Mouse (Mus musculus) T-helper 1 cell (primary cell): ENCODE measurements around the gene Atg9b.

ENCODE experiments used
- in situ Hi-C: fragments of 300-600 bp; cut with MboI, MseI; formaldehyde crosslinking; loops from one replicate; pipeline ENCODE4 v1.15.1; 2025; ENCODE audit warnings: high pct_unique_total_duplicates

The Atg9b gene

DNA sequence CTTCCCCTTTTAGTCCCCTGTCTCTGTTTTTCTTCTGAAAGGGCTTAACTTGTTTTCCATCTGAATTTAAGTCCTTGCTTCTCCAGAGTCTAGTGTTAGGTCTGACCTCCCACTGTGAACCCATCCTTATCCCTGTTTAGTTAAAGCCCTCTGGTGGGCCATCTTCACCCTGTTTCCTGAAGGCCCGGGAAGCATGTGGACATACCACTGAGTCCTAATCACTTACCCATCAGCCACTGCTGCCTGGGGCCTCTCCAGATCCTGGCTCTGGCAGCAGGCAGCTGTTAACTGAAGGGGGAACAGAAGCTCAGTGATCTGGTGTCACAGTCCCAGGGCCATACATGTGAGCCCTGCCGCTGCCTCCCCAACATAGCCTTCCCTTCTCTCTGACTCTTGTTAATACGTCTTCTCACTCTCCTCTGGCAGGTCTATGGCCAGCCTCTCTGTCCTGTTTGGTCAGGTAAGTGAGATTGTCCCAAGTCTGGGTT is 13.5 kb upstream of the Atg9b start:
- in situ Hi-C loops, result no loop called here

DNA sequence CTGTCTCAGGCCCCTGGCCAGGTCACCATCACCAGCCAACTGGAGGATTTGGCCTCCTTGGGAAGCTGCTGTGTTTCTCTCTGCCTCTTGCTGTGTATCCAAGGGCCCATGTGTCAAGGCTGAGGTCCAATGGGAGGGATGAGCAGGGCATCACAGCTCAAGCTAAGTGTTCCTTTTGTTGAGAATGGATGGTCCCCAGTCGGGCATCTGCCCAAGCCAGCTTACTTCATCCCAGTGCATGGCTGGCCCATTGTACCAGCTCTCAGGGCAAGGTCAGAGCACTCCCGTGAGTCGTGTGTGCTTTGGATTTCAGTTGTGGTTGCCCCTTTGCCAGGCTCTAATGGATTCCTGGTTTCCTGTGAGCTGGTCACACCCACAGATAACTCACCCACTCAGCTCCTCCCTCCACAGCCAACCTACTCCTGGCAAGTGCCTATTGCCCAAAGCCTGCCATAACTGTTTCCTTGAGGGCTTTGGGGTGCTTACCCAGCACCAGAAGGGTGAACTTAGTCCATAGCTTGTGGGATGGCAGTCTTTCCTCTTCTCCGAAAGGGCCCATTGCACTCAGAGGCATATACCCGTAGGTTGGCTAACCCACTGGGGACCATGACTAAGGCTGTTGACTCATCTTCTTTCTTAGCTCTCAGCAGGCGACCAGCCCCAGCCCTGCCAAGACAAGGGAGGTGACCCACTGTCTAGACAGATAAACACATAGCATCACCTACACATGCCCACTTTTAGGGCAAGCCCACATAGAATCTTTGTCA is 12.8 kb upstream of the Atg9b start:
- in situ Hi-C loops, result no loop called here

DNA sequence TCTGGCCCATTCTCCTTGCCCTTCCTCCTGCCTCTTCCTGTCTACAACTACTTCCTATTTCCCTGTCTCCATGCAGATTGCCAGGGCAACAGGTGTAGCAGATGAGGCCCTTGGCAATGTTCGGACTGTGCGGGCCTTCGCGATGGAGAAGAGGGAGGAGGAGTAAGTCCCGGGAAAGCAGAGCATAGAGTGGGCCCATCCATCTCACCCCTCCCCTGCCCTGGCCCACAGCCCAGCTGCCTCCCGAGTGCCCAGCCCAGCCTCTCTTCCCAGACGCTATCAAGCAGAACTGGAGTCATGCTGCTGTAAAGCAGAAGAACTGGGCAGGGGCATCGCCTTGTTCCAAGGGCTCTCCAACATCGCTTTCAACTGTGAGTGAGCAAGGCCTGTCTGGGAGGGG is 10.0 kb upstream of the Atg9b start:
- in situ Hi-C loops, result no loop called here

DNA sequence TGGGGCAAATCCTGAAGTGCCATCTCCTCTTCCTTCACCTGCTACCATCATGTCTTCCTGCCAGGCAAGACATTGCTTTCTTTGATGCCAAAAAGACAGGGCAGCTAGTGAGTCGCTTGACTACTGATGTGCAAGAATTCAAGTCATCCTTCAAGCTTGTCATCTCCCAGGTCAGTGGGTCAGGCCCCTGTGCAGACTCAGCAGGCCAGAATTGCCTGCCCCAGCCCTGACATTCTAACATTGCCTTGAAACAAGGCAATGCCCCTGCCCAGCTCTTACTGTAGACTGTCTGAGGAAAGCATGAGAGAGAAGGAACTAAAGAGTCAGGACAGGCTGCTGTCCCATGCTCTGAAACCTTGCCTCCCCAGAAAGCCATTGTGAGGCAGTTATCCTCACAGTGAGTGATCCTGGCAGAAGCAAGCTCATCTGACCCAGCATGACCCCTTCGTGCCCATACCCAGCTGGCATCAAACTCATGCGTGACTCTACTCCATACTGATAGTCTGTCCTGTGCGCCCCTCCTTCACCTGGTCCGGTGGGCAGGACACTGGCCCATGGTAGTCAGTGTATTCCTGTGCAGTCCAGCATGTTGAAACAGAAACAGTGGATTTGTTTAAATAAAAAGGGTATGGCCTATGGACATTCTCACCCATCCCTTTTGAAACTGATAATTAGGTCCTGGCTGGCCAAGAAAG is 9.1 kb upstream of the Atg9b start:
- in situ Hi-C loops, result no loop called here

DNA sequence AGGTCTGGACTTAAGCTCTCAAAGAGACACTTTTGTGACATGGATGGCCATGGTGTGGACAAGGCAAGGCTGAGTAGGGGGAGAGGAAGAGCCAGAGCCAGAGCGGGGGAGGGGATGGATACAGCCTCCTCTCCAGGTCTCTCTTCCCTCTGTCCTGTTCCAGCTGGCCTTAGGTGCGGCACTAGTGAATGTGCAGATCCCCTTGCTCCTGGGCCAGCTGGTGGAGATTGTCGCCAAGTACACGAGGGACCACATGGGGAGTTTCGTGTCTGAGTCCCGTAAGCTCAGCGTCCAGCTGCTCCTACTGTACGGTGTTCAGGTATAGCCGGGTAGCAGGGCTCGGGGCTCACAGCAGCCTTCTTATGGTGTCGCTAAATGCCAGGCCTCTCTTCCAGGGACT is 8.4 kb upstream of the Atg9b start:
- in situ Hi-C loops, result no loop called here

DNA sequence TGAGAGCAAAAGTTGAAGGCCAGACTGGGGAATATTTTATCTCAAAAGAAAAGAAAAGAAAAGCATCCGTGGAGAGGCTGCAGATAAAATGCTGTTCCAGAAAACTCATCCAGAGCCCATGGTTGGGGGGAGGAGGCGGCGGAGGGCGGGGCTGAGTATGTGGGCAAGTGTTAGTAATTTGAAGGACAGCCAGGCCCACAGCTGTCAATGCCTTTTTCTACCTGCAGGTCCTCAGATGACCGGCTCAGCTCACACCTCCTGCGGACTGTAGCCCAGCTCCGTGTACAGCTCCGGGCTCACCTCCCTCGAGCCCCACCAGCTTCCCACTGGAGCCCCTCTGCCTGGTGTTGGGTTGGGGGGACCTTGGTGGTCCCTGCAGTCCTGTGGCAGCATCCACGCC is 7.7 kb upstream of the Atg9b start:
- in situ Hi-C loops, result loop anchor here (5.0 to 25.0 kb wide), 2 partner anchors 967 to 1012 kb away; partner anchors contain the start of gene Kmt2e

DNA sequence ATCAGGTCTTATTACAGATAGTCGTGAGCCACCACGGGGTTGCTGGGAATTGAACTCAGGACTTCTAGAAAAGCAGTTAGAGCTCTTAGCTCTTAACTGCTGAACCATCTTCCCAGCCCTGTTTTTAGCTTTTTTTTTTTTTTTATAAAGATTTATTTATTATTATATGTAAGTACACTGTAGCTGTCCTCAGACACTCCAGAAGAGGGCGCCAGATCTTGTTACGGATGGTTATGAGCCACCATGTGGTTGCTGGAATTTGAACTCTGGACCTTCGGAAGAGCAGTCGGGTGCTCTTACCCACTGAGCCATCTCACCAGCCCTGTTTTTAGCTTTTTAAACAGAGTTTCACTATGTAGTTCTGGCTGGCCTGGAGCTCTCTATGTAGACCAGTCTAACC is 4.3 kb upstream of the Atg9b start:
- in situ Hi-C loops, result loop anchor here (5.0 to 25.0 kb wide), 2 partner anchors 964 to 1009 kb away; partner anchors contain the start of gene Kmt2e

DNA sequence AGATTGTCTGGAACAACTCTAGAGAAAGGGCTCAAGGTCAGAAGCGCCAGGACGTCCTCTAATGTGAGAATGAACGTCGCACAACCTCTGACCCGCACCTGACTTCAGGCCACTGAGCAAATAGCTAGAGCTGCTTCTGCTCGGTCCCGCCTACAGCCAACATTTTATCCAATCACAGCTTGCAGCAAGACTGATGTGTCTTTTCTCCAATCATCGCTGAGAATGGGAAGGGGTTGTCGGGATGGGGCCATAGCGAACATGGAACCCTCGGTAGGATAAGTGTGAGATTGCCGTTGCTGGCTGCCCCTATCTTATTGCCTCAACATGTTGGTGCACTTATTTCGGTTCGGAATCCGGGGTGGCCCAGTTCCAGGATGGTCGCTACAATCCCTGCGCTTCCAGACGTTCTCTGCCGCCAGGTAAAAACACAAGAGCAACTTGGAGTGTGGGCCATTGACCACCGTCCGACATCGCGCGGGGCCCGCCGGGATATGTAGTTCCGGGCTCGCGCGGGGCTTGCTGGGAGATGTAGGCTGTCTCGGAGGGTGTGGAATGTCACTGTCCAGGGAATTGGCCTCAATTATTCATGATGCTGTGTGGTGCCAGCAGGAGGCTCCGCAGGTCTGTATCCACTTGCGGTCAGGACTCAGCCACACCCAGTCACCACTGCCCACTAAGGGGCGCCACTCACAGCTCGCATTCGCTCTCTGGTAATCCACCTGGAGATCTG is 2.4 kb upstream of the Atg9b start:
- in situ Hi-C loops, result loop anchor here (25.0 kb wide), 1 partner anchor 1007 kb away; no protein-coding TSS in a partner anchor

DNA sequence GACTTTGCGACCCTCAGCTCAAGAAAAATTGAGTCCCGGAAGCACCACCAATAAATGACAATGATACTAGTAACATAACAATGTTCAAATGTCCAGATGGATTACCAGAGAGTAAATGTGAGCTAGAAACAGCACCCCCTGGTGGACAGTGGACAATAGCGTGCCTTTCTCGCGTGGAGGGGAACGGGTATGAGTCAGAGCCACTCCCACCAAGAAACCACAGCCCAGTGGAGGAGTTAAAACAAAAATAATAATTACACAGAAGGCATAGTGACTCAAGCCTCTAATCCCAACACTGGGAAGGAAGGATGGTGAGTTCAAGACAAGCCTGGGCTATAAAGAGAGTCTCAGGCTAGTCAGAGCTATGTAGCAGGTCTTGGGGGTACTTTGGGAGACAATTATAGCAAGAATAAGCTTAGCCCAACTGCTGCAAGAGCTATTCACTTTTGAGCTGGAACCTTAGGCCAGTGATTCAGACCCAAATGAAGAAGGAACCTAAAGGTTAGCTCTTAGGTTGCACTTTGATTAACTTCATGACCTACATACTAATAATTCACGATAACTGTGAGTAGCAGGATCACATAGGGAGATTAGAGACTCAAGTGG is 1.6 kb upstream of the Atg9b start, which contains the start of gene Abcb8:
Gene Abcb8, plus strand, starts transcription at position 272 of the 606 bp plus-strand sequence.
- in situ Hi-C loops, result loop anchor here (25.0 kb wide), 1 partner anchor 1006 kb away; no protein-coding TSS in a partner anchor

DNA sequence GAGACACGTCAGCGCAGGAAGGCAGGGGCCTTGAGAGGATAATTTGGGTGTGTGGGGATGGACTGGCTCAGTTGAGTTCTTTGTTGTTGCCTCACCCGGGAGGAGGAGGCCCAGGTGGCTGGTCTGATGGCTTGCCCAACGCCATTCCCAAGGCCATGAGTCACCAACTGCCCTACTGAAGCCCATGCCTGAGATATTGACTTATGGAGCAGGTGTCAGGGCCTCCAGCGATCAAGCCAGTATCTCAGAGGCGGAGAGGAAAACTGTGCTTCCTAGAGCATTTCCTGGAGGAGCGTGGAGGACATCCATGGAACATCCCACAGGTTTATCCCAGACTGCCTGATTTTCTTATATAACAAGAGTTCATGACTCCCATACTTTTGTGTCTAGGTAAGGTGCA is 781 bp upstream of the Atg9b start:
- in situ Hi-C loops, result loop anchor here (25.0 kb wide), 1 partner anchor 1005 kb away; no protein-coding TSS in a partner anchor

DNA sequence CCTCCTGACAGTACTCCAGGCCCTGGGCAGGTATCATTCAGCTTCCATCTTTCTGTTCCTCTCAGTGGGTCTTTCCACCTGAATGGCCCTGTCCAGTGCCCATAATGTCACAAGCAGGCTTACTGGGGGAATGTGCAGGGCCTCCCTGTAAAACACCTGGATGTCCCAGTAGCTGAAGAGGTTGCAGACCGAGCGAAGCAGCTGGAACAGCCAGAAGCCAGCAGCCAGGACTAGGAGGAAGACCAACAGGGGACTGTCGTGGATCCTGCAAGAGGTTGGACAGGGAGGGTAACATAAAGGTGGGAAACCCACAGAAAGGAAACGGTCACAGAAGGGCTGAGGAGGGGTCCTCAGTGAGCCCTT is 2.3 kb downstream of the Atg9b start:
- in situ Hi-C loops, result loop anchor here (25.0 kb wide), 1 partner anchor 1002 kb away; no protein-coding TSS in a partner anchor

DNA sequence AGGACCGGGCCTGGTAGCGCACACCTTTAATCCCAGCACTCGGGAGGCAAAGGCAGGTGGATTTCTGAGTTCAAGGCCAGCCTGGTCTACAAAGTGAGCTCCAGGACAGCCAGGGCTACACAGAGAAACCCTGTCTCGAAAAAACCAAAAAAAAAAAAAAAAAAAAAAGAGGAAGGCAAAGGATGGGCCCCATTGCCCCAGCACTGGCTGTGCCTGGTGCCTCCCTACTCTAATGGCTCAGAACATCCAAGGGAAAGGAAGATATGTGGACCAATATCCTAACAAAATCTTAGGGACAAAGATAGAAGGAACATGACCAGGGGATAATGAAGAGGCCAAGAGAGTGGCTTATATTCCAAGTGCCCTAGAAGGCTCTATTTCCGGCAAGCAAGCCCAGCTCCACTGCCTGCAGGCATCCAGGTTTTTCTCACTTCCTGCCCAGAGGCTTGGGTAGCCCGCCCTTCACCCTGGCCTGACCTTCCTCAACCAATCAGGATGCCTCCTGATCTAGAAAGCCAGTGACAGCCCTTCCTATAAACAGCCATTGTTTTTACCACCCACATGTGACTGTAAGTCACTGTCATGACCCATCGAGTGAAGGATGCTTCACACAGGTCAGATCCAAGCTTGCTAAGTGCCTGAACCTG is 2.8 kb downstream of the Atg9b start:
- in situ Hi-C loops, result loop anchor here (25.0 kb wide), 1 partner anchor 1002 kb away; no protein-coding TSS in a partner anchor

DNA sequence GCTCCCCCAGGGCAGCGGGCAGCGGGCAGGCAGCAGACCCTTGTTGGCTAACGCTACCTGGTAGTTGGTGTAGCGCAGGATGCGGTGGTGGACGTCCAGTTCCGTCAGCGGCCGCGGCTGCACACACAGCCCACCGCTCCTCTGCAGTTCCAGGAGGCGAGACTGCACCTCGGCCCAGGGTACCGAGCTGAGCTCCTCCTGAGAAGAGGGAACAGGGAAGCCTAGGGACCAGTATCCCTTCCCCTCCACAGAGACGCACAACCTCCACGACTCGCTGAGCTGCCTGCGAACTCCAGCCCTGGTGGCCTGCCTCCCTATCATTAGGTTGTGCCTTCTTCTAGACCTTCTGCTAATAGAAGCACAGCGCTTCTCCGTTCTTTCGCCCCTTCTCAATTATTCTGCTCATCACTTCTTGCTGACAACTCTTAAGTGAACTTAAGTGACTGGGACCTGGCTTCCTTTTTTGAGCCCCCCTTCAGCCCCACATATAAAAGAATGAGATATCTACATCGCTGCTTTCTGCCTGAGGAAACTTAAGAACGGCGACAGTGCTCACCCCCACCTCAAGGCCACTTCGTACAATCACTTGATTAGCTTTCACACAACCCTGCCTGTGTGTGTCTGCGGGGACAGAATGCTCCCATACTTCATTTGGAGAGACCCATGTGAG is 3.6 kb downstream of the Atg9b start:
- in situ Hi-C loops, result loop anchor here (25.0 kb wide), 1 partner anchor 1001 kb away; no protein-coding TSS in a partner anchor

DNA sequence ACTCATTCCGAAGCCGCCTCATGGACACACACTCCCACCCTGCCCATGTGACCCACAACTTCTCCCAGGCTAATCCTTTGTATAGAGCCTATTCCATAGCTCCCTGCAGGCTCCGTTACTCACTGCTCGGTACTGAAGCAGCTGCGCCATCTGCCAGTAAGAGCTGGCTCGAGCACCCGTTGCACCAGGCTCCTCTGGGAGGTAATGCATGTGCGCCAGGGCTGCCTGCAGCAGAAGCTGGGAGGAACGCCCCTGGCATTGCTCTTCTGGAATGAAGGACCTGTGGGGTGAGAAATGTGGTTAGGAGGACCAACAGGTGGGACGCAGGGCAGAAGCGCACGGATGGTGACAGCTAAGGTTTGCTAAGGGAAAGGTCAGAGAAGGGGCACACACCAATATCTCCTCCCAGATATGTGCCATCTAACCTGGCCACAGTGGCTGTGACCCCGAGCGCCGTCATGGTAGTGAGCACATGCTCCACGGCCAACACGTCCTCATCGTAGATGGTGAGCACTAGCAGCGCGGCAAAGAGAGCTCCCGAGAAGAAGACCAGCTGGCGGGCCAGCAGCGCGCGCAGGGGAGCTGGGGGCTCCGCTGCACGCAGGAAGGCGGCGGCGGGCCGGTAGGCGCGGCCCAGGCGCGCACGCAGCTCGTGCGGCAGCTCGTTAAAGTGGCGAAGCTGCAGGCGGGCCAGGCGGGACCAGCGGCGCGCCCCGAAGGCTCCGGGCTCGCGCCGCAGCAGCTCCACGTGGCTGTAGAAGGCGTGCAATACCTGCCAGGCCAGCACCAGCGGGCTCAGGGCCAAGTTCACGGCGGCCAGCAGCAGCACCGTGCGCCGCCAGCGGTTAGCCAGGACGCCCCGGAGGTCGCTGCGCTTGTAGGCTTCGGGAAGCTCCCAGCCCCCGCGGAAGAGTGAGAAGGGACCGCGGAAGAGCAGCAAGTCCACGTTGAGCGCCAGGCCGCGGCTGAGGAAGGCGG is 4.4 kb downstream of the Atg9b start:
- in situ Hi-C loops, result loop anchor here (25.0 kb wide), 1 partner anchor 1000 kb away; no protein-coding TSS in a partner anchor

DNA sequence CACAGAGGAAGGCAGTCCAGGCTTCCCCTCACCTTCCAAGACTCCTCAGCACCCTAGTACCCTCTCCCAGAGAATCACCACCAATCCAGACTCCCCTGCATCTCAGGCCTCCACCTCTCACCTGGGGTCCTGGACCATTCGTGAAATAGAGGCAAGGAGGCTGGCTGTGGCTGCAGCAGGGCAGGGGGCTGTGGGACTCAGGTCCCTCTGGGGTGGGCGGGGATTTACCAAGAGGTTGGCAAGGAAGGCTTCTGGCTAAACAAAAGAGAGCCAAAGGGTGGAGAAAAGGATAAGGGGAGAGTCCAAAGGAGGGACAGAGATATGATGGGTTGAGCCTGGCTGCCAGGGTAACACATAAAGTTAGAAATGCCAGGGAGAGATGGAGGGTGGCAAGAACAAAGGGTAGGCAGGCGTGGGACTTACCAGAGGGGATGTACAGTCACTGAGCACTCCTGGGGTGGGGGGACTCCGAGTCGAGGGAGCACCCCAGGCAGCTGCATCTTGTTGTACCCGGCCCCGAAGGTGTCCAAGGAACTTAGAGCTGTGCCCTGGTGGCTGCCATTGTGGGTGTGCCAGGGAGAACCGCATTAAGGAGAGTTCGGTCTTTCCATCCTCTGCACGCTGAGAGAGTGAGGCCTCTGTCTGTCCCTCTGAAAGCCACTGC is 5.9 kb downstream of the Atg9b start:
- in situ Hi-C loops, result loop anchor here (25.0 kb wide), 1 partner anchor 999 kb away; no protein-coding TSS in a partner anchor

DNA sequence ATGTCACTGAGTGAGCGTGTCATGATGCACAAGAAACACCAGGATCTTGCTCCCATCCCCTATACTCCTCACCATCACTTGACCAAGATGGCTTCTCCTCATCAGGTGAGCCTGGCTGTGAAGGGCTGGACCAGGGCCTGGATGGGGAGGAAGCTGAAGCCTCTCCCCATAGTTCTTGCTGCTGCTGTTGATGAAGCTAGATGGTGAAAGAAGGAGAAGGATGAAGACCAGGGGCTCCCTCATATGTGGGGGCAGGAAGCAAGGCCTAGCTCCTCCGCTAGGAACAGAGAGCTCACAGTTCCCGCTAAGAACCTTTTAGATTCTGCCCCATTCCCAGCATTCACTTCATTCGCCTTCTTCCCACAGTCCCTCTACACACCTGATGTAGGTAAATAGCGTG is 6.6 kb downstream of the Atg9b start:
- in situ Hi-C loops, result loop anchor here (25.0 kb wide), 1 partner anchor 998 kb away; no protein-coding TSS in a partner anchor

DNA sequence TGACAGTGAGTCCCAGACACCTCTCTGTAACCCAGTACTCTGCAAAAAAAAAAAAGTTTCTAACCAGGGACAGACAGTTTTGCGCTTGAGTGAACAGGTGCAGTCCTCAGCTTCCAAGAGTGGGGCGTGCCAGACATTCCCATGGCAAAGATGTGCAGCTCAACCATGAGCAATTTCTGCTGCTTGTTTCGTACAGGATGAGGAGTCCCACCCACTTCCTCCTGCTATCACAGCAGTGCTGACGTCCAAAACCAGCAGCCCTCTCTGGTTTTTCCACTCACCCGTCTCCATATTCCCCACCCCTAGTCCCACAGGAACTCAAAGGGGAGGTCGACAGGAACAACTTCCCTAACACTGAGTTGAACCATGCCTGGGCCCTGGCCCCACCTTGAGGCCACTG is 7.5 kb downstream of the Atg9b start:
- in situ Hi-C loops, result loop anchor here (25.0 kb wide), 1 partner anchor 997 kb away; no protein-coding TSS in a partner anchor
